Mouse (Mus musculus): ENCODE results near the gene Celf5. TPM values are rescaled to one million over a fixed set of nuclear protein-coding genes. Genes with fewer than 3 reads are reported as not detected.
A peak's percentile ranks its signal among the peaks of the same experiment; 100 is the strongest.

Celf5 gene
- 50.6 and 64.4 TPM in 2 replicates for polyA plus RNA-seq (2014; fragmentation: Nextera tagmentation; extraction: Ambion mirVana)

- under 1% methylated on average over 35 of the region's 36 CpGs for WGBS
- Histone ChIP-seq H3K9me3 (ENCODE audit: control insufficient read depth, low read length) (no peaks in the 10 kb centered on the region), H3K4me1 (ENCODE audit: control insufficient read depth, insufficient read depth, low read length) (peaks cover 15% of the 10 kb centered on the region), H3K4me3 (ENCODE audit: low read depth, low read length) (peak within 1 kb of the TSS; percentile 64), H3K9ac (replicated peaks; ENCODE audit: low read depth, low read length) (peak within 1 kb of the TSS; percentile 83), H3K36me3 (ENCODE audit: control insufficient read depth, insufficient read depth, low read length) (peaks cover 11% of the 10 kb centered on the region), H3K27ac (ENCODE audit: low read depth, low read length) (peak within 1 kb of the TSS; percentile 81), H3K4me2 (ENCODE audit: low read depth, low read length) (peak within 1 kb of the TSS; percentile 71), H3K27me3 (ENCODE audit: control insufficient read depth, insufficient read depth, low read length) (peaks cover 3% of the 10 kb centered on the region; the same call in 1 of the 2 replicates)
- peak; percentile 75 for ATAC-seq (ENCODE audit: low read depth)
Measured at GRCm38 (mm10) chr10:81482533-81482889, at the start of gene Celf5. Gene Celf5 (minus strand): TSS chr10:81482709.

GRCm38 (mm10) chr10:81526779-81527178 is 44.3 kb upstream of the Celf5 start:
- H3K4me1 ChIP-seq (ENCODE audit: control insufficient read depth, insufficient read depth, low read length), result no peaks in the 10 kb centered on the region
- 11% methylated on average over 14 of the region's 14 CpGs for WGBS
- no peak overlapping the region for H3K4me3 ChIP-seq (ENCODE audit: low read depth, low read length)
- no peaks in the 10 kb centered on the region for H3K9me3 ChIP-seq (ENCODE audit: control insufficient read depth, low read length)
- peaks cover 23% of the 10 kb centered on the region for H3K36me3 ChIP-seq (ENCODE audit: control insufficient read depth, insufficient read depth, low read length)
- H3K9ac ChIP-seq (replicated peaks; ENCODE audit: low read depth, low read length), result no peak overlapping the region
- no peak overlapping the region for H3K4me2 ChIP-seq (ENCODE audit: low read depth, low read length)
- ATAC-seq (ENCODE audit: low read depth), result no peak; the same call in 1 of the 2 replicates
- no peak overlapping the region for H3K27ac ChIP-seq (ENCODE audit: low read depth, low read length)
- H3K27me3 ChIP-seq (ENCODE audit: control insufficient read depth, insufficient read depth, low read length), result no peaks in the 10 kb centered on the region

- Histone ChIP-seq H3K27me3 (ENCODE audit: control insufficient read depth, insufficient read depth, low read length) (no peaks in the 10 kb centered on the region), H3K27ac (ENCODE audit: low read depth, low read length) (no peak overlapping the region), H3K9me3 (ENCODE audit: control insufficient read depth, low read length) (no peaks in the 10 kb centered on the region), H3K36me3 (ENCODE audit: control insufficient read depth, insufficient read depth, low read length) (peaks cover 14% of the 10 kb centered on the region), H3K9ac (replicated peaks; ENCODE audit: low read depth, low read length) (no peak overlapping the region), H3K4me1 (ENCODE audit: control insufficient read depth, insufficient read depth, low read length) (no peaks in the 10 kb centered on the region), H3K4me2 (ENCODE audit: low read depth, low read length) (no peak overlapping the region), H3K4me3 (ENCODE audit: low read depth, low read length) (no peak overlapping the region)
- WGBS, result 71% methylated on average over 13 of the region's 13 CpGs
- ATAC-seq (ENCODE audit: low read depth), result no peak
Measured at GRCm38 (mm10) chr10:81525017-81525694, 42.6 kb upstream of the Celf5 start.

- 30% methylated on average over 9 of the region's 9 CpGs for WGBS
- H3K9ac ChIP-seq (replicated peaks; ENCODE audit: low read depth, low read length), result no peak within 1 kb of the TSS
- no peaks in the 10 kb centered on the region for H3K27me3 ChIP-seq (ENCODE audit: control insufficient read depth, insufficient read depth, low read length)
- no peak within 1 kb of the TSS for H3K4me2 ChIP-seq (ENCODE audit: low read depth, low read length)
- H3K36me3 ChIP-seq (ENCODE audit: control insufficient read depth, insufficient read depth, low read length), result peaks cover 4% of the 10 kb centered on the region; the same call in 1 of the 2 replicates
- H3K9me3 ChIP-seq (ENCODE audit: control insufficient read depth, low read length), result no peaks in the 10 kb centered on the region
- H3K4me3 ChIP-seq (ENCODE audit: low read depth, low read length), result no peak within 1 kb of the TSS
- no peak within 1 kb of the TSS for H3K27ac ChIP-seq (ENCODE audit: low read depth, low read length)
- no peaks in the 10 kb centered on the region for H3K4me1 ChIP-seq (ENCODE audit: control insufficient read depth, insufficient read depth, low read length)
- no peak for ATAC-seq (ENCODE audit: low read depth)
Measured at GRCm38 (mm10) chr10:81524051-81524605, 41.6 kb upstream of the Celf5 start, which contains the start of gene Gna15. Gene Gna15 (minus strand): TSS chr10:81524225.

- Histone ChIP-seq H3K27me3 (ENCODE audit: control insufficient read depth, insufficient read depth, low read length) (no peaks in the 10 kb centered on the region), H3K4me2 (ENCODE audit: low read depth, low read length) (no peak overlapping the region), H3K27ac (ENCODE audit: low read depth, low read length) (no peak overlapping the region), H3K9me3 (ENCODE audit: control insufficient read depth, low read length) (no peaks in the 10 kb centered on the region), H3K4me1 (ENCODE audit: control insufficient read depth, insufficient read depth, low read length) (no peaks in the 10 kb centered on the region), H3K9ac (replicated peaks; ENCODE audit: low read depth, low read length) (no peak overlapping the region), H3K36me3 (ENCODE audit: control insufficient read depth, insufficient read depth, low read length) (no peaks in the 10 kb centered on the region), H3K4me3 (ENCODE audit: low read depth, low read length) (no peak overlapping the region)
- WGBS, result 24% methylated on average over 19 of the region's 19 CpGs
- ATAC-seq (ENCODE audit: low read depth), result no peak
Measured at GRCm38 (mm10) chr10:81523570-81523969, 41.1 kb upstream of the Celf5 start.

- H3K36me3 ChIP-seq (ENCODE audit: control insufficient read depth, insufficient read depth, low read length), result no peaks in the 10 kb centered on the region
- 84% methylated on average over 6 of the region's 6 CpGs for WGBS
- no peaks in the 10 kb centered on the region for H3K27me3 ChIP-seq (ENCODE audit: control insufficient read depth, insufficient read depth, low read length)
- no peak overlapping the region for H3K4me2 ChIP-seq (ENCODE audit: low read depth, low read length)
- no peak overlapping the region for H3K27ac ChIP-seq (ENCODE audit: low read depth, low read length)
- H3K9me3 ChIP-seq (ENCODE audit: control insufficient read depth, low read length), result no peaks in the 10 kb centered on the region
- no peak overlapping the region for H3K4me3 ChIP-seq (ENCODE audit: low read depth, low read length)
- H3K9ac ChIP-seq (replicated peaks; ENCODE audit: low read depth, low read length), result no peak overlapping the region
- H3K4me1 ChIP-seq (ENCODE audit: control insufficient read depth, insufficient read depth, low read length), result no peaks in the 10 kb centered on the region
- ATAC-seq (ENCODE audit: low read depth), result no peak
Measured at GRCm38 (mm10) chr10:81523142-81523541, 40.6 kb upstream of the Celf5 start.

GRCm38 (mm10) chr10:81519978-81520365 is 37.5 kb upstream of the Celf5 start:
- WGBS, result 76% methylated on average over 3 of the region's 3 CpGs
- Histone ChIP-seq H3K4me3 (ENCODE audit: low read depth, low read length) (no peak overlapping the region), H3K27me3 (ENCODE audit: control insufficient read depth, insufficient read depth, low read length) (no peaks in the 10 kb centered on the region), H3K4me2 (ENCODE audit: low read depth, low read length) (no peak overlapping the region), H3K36me3 (ENCODE audit: control insufficient read depth, insufficient read depth, low read length) (no peaks in the 10 kb centered on the region), H3K4me1 (ENCODE audit: control insufficient read depth, insufficient read depth, low read length) (no peaks in the 10 kb centered on the region), H3K9me3 (ENCODE audit: control insufficient read depth, low read length) (no peaks in the 10 kb centered on the region), H3K9ac (replicated peaks; ENCODE audit: low read depth, low read length) (no peak overlapping the region), H3K27ac (ENCODE audit: low read depth, low read length) (no peak overlapping the region)
- ATAC-seq (ENCODE audit: low read depth), result no peak

GRCm38 (mm10) chr10:81519227-81519977 is 36.9 kb upstream of the Celf5 start:
- 87% methylated on average over 6 of the region's 6 CpGs for WGBS
- Histone ChIP-seq H3K4me1 (ENCODE audit: control insufficient read depth, insufficient read depth, low read length) (no peaks in the 10 kb centered on the region), H3K4me2 (ENCODE audit: low read depth, low read length) (no peak overlapping the region), H3K27me3 (ENCODE audit: control insufficient read depth, insufficient read depth, low read length) (no peaks in the 10 kb centered on the region), H3K9me3 (ENCODE audit: control insufficient read depth, low read length) (no peaks in the 10 kb centered on the region), H3K9ac (replicated peaks; ENCODE audit: low read depth, low read length) (no peak overlapping the region), H3K36me3 (ENCODE audit: control insufficient read depth, insufficient read depth, low read length) (no peaks in the 10 kb centered on the region), H3K4me3 (ENCODE audit: low read depth, low read length) (no peak overlapping the region), H3K27ac (ENCODE audit: low read depth, low read length) (no peak overlapping the region)
- no peak for ATAC-seq (ENCODE audit: low read depth)

- H3K9me3 ChIP-seq (ENCODE audit: control insufficient read depth, low read length), result no peaks in the 10 kb centered on the region
- no peak overlapping the region for H3K27ac ChIP-seq (ENCODE audit: low read depth, low read length)
- H3K4me3 ChIP-seq (ENCODE audit: low read depth, low read length), result no peak overlapping the region
- no peak overlapping the region for H3K9ac ChIP-seq (replicated peaks; ENCODE audit: low read depth, low read length)
- whole genome bisulfite sequencing, result 11% methylated on average over 4 of the region's 4 CpGs
- no peak overlapping the region for H3K4me2 ChIP-seq (ENCODE audit: low read depth, low read length)
- H3K4me1 ChIP-seq (ENCODE audit: control insufficient read depth, insufficient read depth, low read length), result no peaks in the 10 kb centered on the region
- H3K36me3 ChIP-seq (ENCODE audit: control insufficient read depth, insufficient read depth, low read length), result no peaks in the 10 kb centered on the region
- no peaks in the 10 kb centered on the region for H3K27me3 ChIP-seq (ENCODE audit: control insufficient read depth, insufficient read depth, low read length)
- no peak for ATAC-seq (ENCODE audit: low read depth)
Measured at GRCm38 (mm10) chr10:81518546-81518945, 36.0 kb upstream of the Celf5 start.

Measured in neural tube, embryonic 14.5 days (tissue).